Mouse (Mus musculus) limb, embryonic 13.5 days (tissue): ENCODE measurements around the gene Ephb1. TPM values are rescaled to one million over a fixed set of nuclear protein-coding genes. Genes with fewer than 3 reads are reported as not detected.
A peak's percentile ranks its signal among the peaks of the same experiment; 100 is the strongest.

Experiments
- ATAC-seq: fragments of 200-750 bp; cut with Nextera tagmentation; 2 replicates; pipeline ENCODE4 v1.8.0; 2017; ENCODE audit warnings: low read depth, moderate number of reproducible peaks, moderate TSS enrichment; ENCODE audit not compliant: low FRiP score
- H3K27ac ChIP-seq: fragments of 300-500 bp; sonication (generic); 2 replicates; pipeline ENCODE4 v1.5.1; 2015; ENCODE audit warnings: inconsistent platforms, mild to moderate bottlenecking, moderate library complexity
- H3K27me3 ChIP-seq: fragments of 300-500 bp; sonication (generic); 2 replicates; pipeline ENCODE4 v1.6.1; 2015; ENCODE audit warnings: mild to moderate bottlenecking, inconsistent platforms
- H3K36me3 ChIP-seq: fragments of 300-500 bp; sonication (generic); 2 replicates; pipeline ENCODE4 v1.6.1; 2015; ENCODE audit warnings: inconsistent platforms, mild to moderate bottlenecking, moderate library complexity
- H3K4me1 ChIP-seq: fragments of 300-500 bp; sonication (generic); 2 replicates; pipeline ENCODE4 v1.6.1; 2015; ENCODE audit warnings: inconsistent platforms
- H3K4me2 ChIP-seq: fragments of 300-500 bp; sonication (generic); replicated peaks from 2 replicates; pipeline ENCODE4 v1.6.1; 2015; ENCODE audit warnings: inconsistent platforms, mild to moderate bottlenecking, moderate library complexity
- H3K4me3 ChIP-seq: fragments of 300-500 bp; sonication (generic); 2 replicates; pipeline ENCODE4 v1.5.1; 2015; ENCODE audit warnings: moderate library complexity, mild to moderate bottlenecking, inconsistent platforms
- H3K9ac ChIP-seq: fragments of 300-500 bp; sonication (generic); 2 replicates; pipeline ENCODE4 v1.6.1; 2015; ENCODE audit warnings: mild to moderate bottlenecking, inconsistent platforms
- H3K9me3 ChIP-seq: fragments of 300-500 bp; sonication (generic); 2 replicates; pipeline ENCODE4 v1.6.1; 2016; ENCODE audit warnings: inconsistent platforms
- WGBS: fragments of 180-500 bp; shearing (Covaris S2); methylation state at CpG from one replicate; pipeline ENCODE4 v1.1.7; 2015; 5-methylcytosine and 5-hydroxymethylcytosine counted together
- polyA plus RNA-seq: library from polyadenylated mRNA; unstranded; fragments of >200 nt; fragmentation: Nextera tagmentation; extraction: Ambion mirVana; gene quantifications from 2 replicates; pipeline ENCODE4 v1.2.1, GENCODE M21; 2015

The Ephb1 gene
- polyA plus RNA-seq, 1 experiment from 2014 or later: 4.2 TPM

DNA sequence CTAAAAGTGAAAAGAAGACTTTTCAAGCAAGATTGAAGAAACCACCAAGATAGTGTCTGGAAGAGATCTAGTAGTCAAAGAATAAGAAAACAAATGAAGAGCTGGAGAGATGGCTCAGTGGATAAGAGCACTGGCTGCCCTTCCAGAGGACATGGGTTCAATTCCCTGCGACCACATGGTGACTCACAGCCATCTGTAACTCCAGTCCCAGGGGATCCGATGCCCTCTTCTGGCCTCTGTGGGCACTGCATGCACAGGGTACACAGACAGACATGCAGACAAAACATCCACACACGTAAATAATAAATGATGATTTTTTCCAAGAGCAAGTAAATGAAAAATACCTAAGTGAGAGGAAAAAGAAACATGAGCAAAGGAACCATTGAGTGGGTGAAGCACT lies 14.6 kb upstream of the Ephb1 start:
- Histone ChIP-seq H3K4me2 (no peak overlapping the region), H3K4me3 (no peak overlapping the region), H3K9ac (no peak overlapping the region), H3K27ac (no peak overlapping the region), H3K36me3 (no peaks in the 10 kb centered on the region), H3K4me1 (0 out of 2 replicates have a peak, but pooled peaks cover 3% of the 10 kb centered on the region), H3K27me3 (no peaks in the 10 kb centered on the region), H3K9me3 (no peaks in the 10 kb centered on the region)
- 80% methylated on average over 3 of the region's 3 CpGs for WGBS
- ATAC-seq: no peak

DNA sequence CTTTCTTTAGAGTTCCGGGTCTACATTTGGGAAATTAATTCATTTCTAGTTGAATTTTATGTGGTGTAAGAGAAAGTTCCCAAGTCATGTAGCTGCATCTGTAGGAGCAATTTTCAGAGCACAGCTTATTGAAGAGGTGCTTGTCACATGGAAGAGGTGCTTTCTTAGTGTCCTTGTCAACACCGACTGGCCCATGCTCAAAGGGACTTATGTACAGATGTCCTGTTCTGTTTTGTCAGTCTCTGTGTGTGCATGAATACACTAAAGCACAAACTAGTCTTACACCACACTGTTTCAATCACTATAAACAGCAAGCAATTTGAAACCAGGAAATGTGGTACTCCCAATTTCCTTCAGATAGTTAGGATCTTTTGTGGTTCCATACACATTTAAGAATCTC lies 13.3 kb upstream of the Ephb1 start:
- ATAC-seq: no peak
- Histone ChIP-seq H3K4me3 (no peak overlapping the region), H3K4me1 (0 out of 2 replicates have a peak, but pooled peaks cover 3% of the 10 kb centered on the region), H3K36me3 (no peaks in the 10 kb centered on the region), H3K27ac (no peak overlapping the region), H3K9ac (no peak overlapping the region), H3K4me2 (no peak overlapping the region), H3K9me3 (0 out of 2 replicates have a peak, but pooled peaks cover 5% of the 10 kb centered on the region), H3K27me3 (no peaks in the 10 kb centered on the region)
- WGBS: 91% methylated on average over 2 of the region's 2 CpGs

DNA sequence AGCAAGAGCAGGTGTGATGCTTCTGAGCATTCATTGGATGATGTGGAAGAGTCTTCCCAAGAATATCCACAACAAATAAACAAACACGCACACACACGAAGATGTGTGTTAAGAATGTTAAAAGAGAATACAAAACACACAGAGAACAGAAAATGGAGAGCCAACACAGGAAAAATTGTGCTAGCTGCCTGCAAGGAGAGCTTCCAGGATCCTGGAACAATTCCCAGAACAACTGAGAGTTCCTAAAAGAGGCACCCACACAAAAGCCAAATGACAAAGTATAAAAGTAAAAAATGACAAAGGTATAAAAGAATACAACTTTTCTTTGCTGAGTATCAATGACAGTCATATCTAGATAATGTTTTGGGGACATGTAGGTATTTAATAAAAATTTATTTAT lies 11.0 kb upstream of the Ephb1 start:
- Histone ChIP-seq H3K4me2 (no peak overlapping the region), H3K36me3 (no peaks in the 10 kb centered on the region), H3K9me3 (0 out of 2 replicates have a peak, but pooled peaks cover 5% of the 10 kb centered on the region), H3K9ac (no peak overlapping the region), H3K27me3 (no peaks in the 10 kb centered on the region), H3K4me3 (no peak overlapping the region), H3K27ac (no peak overlapping the region), H3K4me1 (no peaks in the 10 kb centered on the region)
- WGBS: 98% methylated on average over 2 of the region's 2 CpGs
- no peak for ATAC-seq

DNA sequence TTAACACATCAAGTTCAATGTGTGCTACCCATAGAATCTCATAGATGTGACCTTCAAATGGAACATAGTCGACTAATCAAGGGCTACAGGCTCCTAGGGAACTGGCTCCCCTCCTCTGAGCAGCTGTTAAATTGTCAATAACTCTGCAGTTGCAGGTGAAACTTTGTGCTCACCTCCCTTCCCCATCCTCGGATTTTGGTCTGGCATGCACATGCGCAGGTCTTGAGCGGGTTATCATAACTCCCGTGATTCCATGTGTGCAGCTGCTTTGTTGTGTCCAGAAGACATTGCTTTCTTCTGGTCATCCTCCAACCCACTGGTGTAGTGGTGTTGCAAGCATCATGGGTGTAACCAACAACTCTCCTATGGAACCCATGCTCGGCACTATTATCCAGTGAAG lies 4.8 kb upstream of the Ephb1 start:
- no peak for ATAC-seq
- WGBS: 88% methylated on average over 6 of the region's 6 CpGs
- Histone ChIP-seq H3K36me3 (no peaks in the 10 kb centered on the region), H3K27me3 (peaks cover 46% of the 10 kb centered on the region), H3K9me3 (0 out of 2 replicates have a peak, but pooled peaks cover 5% of the 10 kb centered on the region), H3K27ac (no peak overlapping the region), H3K4me3 (no peak overlapping the region), H3K4me1 (0 out of 2 replicates have a peak, but pooled peaks cover under 1% of the 10 kb centered on the region), H3K9ac (no peak overlapping the region), H3K4me2 (no peak overlapping the region)

DNA sequence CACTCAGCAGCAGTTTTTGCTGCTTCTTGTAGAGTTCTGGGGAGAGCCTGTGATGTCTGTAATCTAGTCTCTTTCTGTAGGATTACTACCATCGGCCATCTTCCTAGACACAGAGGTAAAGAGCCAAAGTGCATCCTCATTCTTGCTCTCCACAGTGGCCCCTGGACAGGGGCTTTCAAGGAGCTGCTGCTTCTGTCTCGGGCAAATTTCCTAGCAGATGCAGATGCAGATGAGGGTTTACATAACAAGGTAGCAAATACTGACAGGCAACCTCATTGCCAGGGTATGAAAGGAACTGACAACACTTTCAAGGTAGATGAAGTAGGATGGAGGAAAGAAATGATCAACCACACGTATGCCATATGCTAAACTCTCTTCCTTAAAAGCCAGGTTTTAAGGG lies 4.2 kb upstream of the Ephb1 start:
- no peak overlapping the region for H3K9ac ChIP-seq
- 70% methylated on average over 3 of the region's 3 CpGs for WGBS
- no peak overlapping the region for H3K4me2 ChIP-seq
- H3K9me3 ChIP-seq: 0 out of 2 replicates have a peak, but pooled peaks cover 4% of the 10 kb centered on the region
- H3K4me1 ChIP-seq: peaks cover 5% of the 10 kb centered on the region
- H3K36me3 ChIP-seq: no peaks in the 10 kb centered on the region
- ATAC-seq: no peak
- H3K27me3 ChIP-seq: peaks cover 52% of the 10 kb centered on the region
- H3K27ac ChIP-seq: no peak overlapping the region
- H3K4me3 ChIP-seq: no peak overlapping the region

DNA sequence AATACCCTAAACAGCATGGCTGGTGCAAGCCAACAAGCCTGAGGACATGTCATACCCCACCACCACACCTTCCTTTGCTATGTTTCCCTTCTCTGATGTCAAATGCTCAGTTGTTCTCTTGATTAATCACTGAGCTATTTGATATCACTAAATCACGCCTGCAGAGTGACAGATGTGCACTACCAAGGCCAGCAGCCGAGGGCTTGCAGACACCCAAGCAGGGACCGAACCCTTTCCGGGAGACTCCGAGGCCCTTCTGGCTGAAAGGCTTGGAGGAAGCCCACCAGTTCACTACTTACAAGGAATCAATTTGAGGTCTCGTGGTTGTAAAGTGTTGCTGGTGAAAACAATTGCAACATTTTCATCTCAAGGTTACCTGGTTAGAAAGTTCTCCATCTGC lies 3.5 kb upstream of the Ephb1 start:
- Histone ChIP-seq H3K4me3 (no peak overlapping the region), H3K27me3 (peaks cover 59% of the 10 kb centered on the region), H3K4me2 (no peak overlapping the region), H3K27ac (no peak overlapping the region), H3K36me3 (no peaks in the 10 kb centered on the region), H3K9me3 (no peaks in the 10 kb centered on the region), H3K9ac (no peak overlapping the region), H3K4me1 (peaks cover 12% of the 10 kb centered on the region)
- ATAC-seq: no peak
- 70% methylated on average over 6 of the region's 6 CpGs for WGBS

DNA sequence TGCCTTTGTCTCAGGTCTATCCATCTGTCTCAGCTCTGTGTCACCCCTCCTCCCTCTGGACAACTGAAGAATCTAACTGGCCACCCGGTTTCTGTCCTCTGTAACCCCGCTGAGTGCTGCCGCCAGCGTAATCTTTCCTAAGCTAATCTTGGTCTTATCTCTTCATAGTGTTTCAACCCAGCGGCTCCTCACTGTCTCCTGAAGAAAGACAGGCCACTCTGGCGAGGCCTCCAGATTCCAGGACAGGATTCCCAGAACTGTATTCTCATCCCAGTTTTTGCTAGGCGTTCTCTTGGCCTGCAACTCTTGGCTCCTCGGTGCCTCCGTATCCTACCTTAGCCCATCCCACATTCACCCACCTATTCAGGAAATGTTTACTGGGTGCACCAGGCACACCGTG lies 2.0 kb upstream of the Ephb1 start:
- WGBS: 67% methylated on average over 10 of the region's 10 CpGs
- Histone ChIP-seq H3K9ac (no peak overlapping the region), H3K4me3 (no peak overlapping the region), H3K4me2 (no peak overlapping the region), H3K9me3 (no peaks in the 10 kb centered on the region), H3K4me1 (peaks cover 23% of the 10 kb centered on the region), H3K36me3 (no peaks in the 10 kb centered on the region), H3K27ac (no peak overlapping the region), H3K27me3 (peaks cover 74% of the 10 kb centered on the region)
- no peak for ATAC-seq

DNA sequence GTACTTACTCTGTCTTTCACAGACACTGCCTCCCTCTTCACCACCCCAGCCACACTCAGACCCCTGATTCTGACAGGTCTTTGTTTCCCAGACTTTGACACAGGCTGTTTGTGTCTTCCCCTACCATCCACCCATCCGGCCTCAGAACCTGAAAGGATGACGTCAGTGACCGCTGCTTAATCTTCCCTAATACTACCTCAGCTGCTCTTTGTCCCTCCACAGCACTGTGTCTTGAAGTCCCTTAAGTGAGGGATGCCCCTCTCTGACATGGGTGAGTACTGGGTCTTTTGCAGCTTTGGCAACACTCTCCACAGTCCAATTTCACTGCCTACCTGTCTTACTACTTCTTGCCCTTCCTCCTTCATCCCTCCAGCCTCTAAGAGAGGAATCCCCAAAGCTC lies 1.2 kb upstream of the Ephb1 start:
- H3K27ac ChIP-seq: no peak overlapping the region
- no peak overlapping the region for H3K4me3 ChIP-seq
- H3K9me3 ChIP-seq: no peaks in the 10 kb centered on the region
- H3K27me3 ChIP-seq: peaks cover 81% of the 10 kb centered on the region
- 71% methylated on average over 3 of the region's 3 CpGs for WGBS
- ATAC-seq: no peak
- H3K9ac ChIP-seq: no peak overlapping the region
- H3K4me1 ChIP-seq: peaks cover 23% of the 10 kb centered on the region
- no peak overlapping the region for H3K4me2 ChIP-seq
- no peaks in the 10 kb centered on the region for H3K36me3 ChIP-seq

DNA sequence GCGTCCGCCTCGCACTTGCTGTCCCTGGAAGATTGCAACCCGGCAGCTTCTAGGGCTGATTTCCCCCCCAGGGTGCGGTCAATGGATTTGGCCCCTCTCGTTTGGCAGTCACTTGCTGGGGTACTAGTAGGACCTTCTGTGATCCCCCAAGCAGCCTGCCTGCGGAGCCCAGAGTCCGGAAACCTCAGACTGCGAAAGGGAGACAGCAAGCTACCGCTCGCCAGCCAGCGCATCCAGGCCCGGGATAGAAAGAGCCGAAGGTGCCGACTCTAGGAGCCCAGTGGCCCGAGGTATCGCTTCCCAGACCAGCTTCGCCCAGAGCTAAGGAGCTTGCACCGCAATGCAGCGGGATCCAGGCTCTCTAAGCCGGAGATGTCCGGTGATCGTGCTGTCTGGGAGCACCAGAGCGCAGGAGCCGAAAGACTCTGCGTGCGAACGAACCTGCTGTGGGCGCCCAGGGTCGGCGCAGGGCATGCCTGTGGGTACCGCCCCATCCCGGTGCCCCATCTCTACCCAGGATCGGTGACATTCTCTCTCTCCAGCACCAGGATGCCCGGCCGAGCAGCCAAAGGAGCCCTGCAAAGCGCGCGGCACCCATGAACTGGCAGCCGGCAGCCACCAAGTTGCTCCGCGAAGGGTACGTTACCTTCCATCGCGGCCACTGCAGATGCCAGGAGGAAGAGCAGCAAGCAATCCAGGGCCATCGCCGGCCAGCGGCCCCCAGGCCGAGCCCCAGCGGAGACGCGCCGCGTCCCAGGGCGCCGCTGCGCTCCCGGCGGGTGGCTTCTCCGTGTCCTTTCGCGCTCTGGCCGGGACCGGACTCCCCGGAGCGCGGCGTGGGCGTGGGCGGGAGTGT lies 629 bp downstream of the Ephb1 start:
- peak overlapping the region; percentile 100 for H3K4me2 ChIP-seq
- peak overlapping the region; percentile 70 for H3K9ac ChIP-seq
- no peak overlapping the region for H3K27ac ChIP-seq
- no peaks in the 10 kb centered on the region for H3K36me3 ChIP-seq
- H3K27me3 ChIP-seq: peaks cover 96% of the 10 kb centered on the region
- H3K9me3 ChIP-seq: no peaks in the 10 kb centered on the region
- peaks cover 23% of the 10 kb centered on the region for H3K4me1 ChIP-seq
- H3K4me3 ChIP-seq: peak overlapping the region; percentile 63
- no peak; the same call in 1 of the 2 replicates for ATAC-seq
- WGBS: under 1% methylated on average over 69 of the region's 70 CpGs

DNA sequence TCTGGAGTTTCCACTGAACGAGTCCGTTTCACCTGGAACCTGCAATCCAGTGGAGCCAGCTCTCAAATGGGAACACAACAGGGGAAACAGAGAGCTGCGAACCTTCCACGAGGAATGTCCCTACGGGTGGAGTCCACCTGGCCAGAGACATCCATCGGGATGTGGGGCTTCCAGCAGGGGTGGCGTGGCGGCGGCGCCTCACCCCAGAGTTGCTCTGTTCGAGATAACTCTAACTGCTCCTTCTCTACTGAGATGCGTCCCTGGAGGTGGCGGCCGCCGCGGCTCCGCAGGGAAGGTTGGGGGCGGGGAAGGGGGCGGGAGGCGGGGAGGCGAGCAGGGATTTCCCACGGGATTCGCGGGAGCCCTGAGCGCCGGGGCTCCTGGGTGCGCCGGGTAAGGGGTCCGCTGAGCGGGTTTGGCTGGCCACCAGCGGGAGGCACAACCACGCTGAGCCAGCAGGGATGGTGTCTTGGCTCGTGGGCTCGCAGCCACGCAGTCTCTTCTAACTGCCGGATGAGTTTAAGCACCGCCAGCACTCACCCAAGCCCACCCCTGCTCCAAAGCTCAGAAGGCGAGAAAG lies 1.3 kb downstream of the Ephb1 start:
- Histone ChIP-seq H3K9ac (peak overlapping the region; percentile 70), H3K9me3 (no peaks in the 10 kb centered on the region), H3K27me3 (peaks cover 97% of the 10 kb centered on the region), H3K27ac (no peak overlapping the region), H3K4me1 (peaks cover 23% of the 10 kb centered on the region), H3K4me3 (peak overlapping the region; percentile 63), H3K36me3 (no peaks in the 10 kb centered on the region), H3K4me2 (peak overlapping the region; percentile 100)
- no peak for ATAC-seq
- under 1% methylated on average over 36 of the region's 38 CpGs for WGBS

DNA sequence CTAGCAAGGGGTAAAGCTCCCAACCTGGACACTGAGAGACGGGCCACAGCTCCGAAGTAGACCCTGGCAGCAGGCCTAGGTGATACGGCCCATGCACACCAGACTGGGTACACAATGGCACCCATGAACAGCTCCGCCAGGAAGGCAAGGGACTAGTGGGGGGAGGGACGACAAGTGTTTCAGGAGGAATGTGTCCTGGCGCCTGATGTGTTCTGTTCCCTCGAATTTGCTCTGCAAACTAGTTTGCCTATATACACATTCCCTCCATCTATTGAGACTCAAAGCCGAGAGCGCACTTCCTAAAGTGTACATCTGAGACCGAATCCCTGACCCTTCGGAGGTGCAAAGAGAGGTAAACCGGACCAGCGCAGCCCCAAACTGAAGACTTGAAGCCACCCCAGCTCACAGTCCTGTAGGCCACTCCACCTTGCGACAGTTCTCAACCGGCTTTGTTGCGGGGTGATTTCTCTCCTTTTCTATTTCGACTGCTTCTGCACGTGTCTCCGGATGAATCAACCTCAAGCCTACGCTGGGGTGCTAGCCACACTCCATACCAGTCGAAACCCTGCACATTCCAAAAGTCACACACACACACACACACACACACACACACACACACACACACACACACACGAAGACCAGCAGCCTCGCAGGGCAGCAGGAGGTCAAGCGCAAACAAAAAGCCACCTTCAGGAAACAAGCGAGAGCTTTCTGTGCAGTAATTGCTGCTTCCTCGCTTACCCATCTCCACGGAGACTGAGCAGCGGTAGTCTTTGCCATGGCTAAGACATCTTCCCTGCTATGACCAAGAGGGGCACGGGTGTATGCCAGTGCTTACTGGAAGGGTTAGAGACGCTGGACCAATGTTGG lies 2.1 kb downstream of the Ephb1 start:
- no peaks in the 10 kb centered on the region for H3K36me3 ChIP-seq
- peak overlapping the region; percentile 100 for H3K4me2 ChIP-seq
- WGBS: 5% methylated on average over 30 of the region's 30 CpGs
- H3K4me1 ChIP-seq: peaks cover 23% of the 10 kb centered on the region
- H3K4me3 ChIP-seq: peak overlapping the region; percentile 63
- 0 out of 2 replicates have a peak overlapping the region, but pooled peaks have one; percentile 4 for H3K9ac ChIP-seq
- ATAC-seq: no peak
- H3K27me3 ChIP-seq: peaks cover 97% of the 10 kb centered on the region
- H3K27ac ChIP-seq: no peak overlapping the region
- no peaks in the 10 kb centered on the region for H3K9me3 ChIP-seq

DNA sequence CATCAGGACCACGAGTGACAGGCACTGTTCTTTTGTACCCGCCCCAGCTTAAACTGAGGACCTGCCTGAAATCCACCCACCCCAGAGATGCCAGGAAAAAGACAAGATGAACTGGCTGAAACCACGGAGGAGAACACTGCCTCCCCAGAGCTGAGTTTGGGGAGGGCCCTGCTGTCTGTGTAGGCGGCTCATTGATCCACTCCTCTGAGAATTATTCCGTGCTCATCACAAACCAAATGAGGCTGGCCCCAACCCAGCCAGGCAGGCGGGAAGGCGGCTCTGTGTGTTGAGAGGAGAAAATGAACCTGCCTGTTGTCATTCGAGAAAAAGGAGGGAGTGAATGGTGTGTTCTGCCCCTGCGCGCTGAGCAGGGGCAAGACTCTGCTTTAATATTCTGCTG lies 2.8 kb downstream of the Ephb1 start:
- H3K4me2 ChIP-seq: peak overlapping the region; percentile 100; the same call in 1 of the 2 replicates
- no peak overlapping the region for H3K9ac ChIP-seq
- ATAC-seq: no peak
- 9% methylated on average over 10 of the region's 10 CpGs for WGBS
- H3K27me3 ChIP-seq: peaks cover 97% of the 10 kb centered on the region
- H3K4me3 ChIP-seq: 0 out of 2 replicates have a peak overlapping the region, but pooled peaks have one; percentile 63
- no peak overlapping the region for H3K27ac ChIP-seq
- no peaks in the 10 kb centered on the region for H3K36me3 ChIP-seq
- no peaks in the 10 kb centered on the region for H3K9me3 ChIP-seq
- H3K4me1 ChIP-seq: peaks cover 23% of the 10 kb centered on the region
